Comparison of ENCODE assay signal across 9 mouse cellular contexts in genomic region chr5:30738127-30738828, GRCm38 (mm10). TPM values are rescaled to one million over a fixed set of nuclear protein-coding genes. Genes with fewer than 3 reads are reported as not detected.
A peak's percentile ranks its signal among the peaks of the same experiment; 100 is the strongest.
DNase-seq lines count a peak whose midpoint lies in the region; ATAC-seq lines count a peak whose summit lies in the region.
"Had no signal": no experiment of that assay in that cellular context is flagged by ENCODE, and none has a peak within 500 bp of the region (broad histone marks: within the 10 kb centered on the region; RNA-seq: fewer than 3 reads in every experiment).

No protein-coding gene starts in this region.

- no peaks in the 10 kb centered on the region for H3K27me3 ChIP-seq in forebrain, embryonic 12.5 days
- H3K27me3 ChIP-seq in midbrain, embryonic 10.5 days (ENCODE audit: low read depth, poor library complexity, severe bottlenecking): no peaks in the 10 kb centered on the region

- DNase-seq in frontal cortex, postnatal 36 days (ENCODE audit: low spot score in 2 of 2): peak; percentile 34 to 35
- DNase-seq in frontal cortex, postnatal 25 days (ENCODE audit: low spot score in 2 of 2): no peak
- DNase-seq in 3T3-L1 (ENCODE audit: low read depth, low spot score): peak; percentile 40
- DNase-seq in midbrain, embryonic 10.5 days (ENCODE audit: low spot score): no peak
- no peak for DNase-seq in urinary bladder, postnatal 25 days (ENCODE audit: low spot score)
- no peak for DNase-seq in layer of hippocampus, adult 9-11 months

- peak; percentile 42; the same call in 1 of the 2 replicates for ATAC-seq in forebrain, embryonic 12.5 days (ENCODE audit: low FRiP score)
- no peak for ATAC-seq in CD4-positive, CD25-positive, alpha-beta regulatory T cell, adult 4 months

- peaks cover 61% of the 10 kb centered on the region for H3K4me1 ChIP-seq in forebrain, embryonic 12.5 days
- peaks cover 70% of the 10 kb centered on the region for H3K4me1 ChIP-seq in midbrain, embryonic 10.5 days
- H3K4me1 ChIP-seq: liver, embryonic 15.5 days had no signal

- H3K27ac ChIP-seq in forebrain, embryonic 12.5 days: peak overlapping the region; percentile 61
- 0 out of 2 replicates have a peak overlapping the region, but pooled peaks have one; percentile 50 for H3K27ac ChIP-seq in midbrain, embryonic 10.5 days (replicated peaks)
- H3K27ac ChIP-seq: liver, embryonic 15.5 days had no signal

- peaks cover 16% of the 10 kb centered on the region; the same call in 1 of the 2 replicates for H3K36me3 ChIP-seq in forebrain, embryonic 12.5 days (replicated peaks)
- H3K36me3 ChIP-seq in midbrain, embryonic 10.5 days: peaks cover 71% of the 10 kb centered on the region
- H3K36me3 ChIP-seq: liver, embryonic 15.5 days had no signal

- WGBS in forebrain, embryonic 12.5 days: 50% methylated on average over 10 of the region's 10 CpGs
- 46% methylated on average over 10 of the region's 10 CpGs for WGBS in midbrain, embryonic 10.5 days

- H3K4me3 ChIP-seq in forebrain, embryonic 12.5 days (replicated peaks): no peak overlapping the region
- no peak overlapping the region for H3K4me3 ChIP-seq in midbrain, embryonic 10.5 days
- H3K4me3 ChIP-seq: liver, embryonic 15.5 days had no signal

- peak overlapping the region; percentile 8; the same call in 1 of the 2 replicates for H3K4me2 ChIP-seq in forebrain, embryonic 12.5 days
- H3K4me2 ChIP-seq: liver, embryonic 15.5 days had no signal

- no peaks in the 10 kb centered on the region for H3K9me3 ChIP-seq in forebrain, embryonic 12.5 days
- no peaks in the 10 kb centered on the region for H3K9me3 ChIP-seq in midbrain, embryonic 10.5 days (replicated peaks)
- H3K9me3 ChIP-seq: liver, embryonic 15.5 days had no signal

- H3K9ac ChIP-seq in forebrain, embryonic 12.5 days: no peak overlapping the region
- H3K9ac ChIP-seq: liver, embryonic 15.5 days had no signal

RNA-seq across cellular contexts. Expression of gene Dpysl5, which starts 26.9 kb away (rescaled TPM):
- 109 and 134 TPM in 2 replicates for polyA plus RNA-seq in forebrain, embryonic 12.5 days (2016; fragmentation: Nextera tagmentation; extraction: Ambion mirVana)
- polyA plus RNA-seq in midbrain, embryonic 10.5 days (2016; fragmentation: Nextera tagmentation; extraction: Ambion mirVana): 90.7 and 126 TPM in 2 replicates
- polyA plus RNA-seq in CD4-positive, CD25-positive, alpha-beta regulatory T cell, adult 4 months (2017; shearing (Covaris generic)): not detected

Comparison
In these comparisons a context has a peak if more than half of its experiments do, and no peak if none do; other contexts are left out.
1. DNase-seq: peak in frontal cortex, postnatal 36 days (2 of 2) and 3T3-L1 (single experiment); none in frontal cortex, postnatal 25 days (0 of 2), midbrain, embryonic 10.5 days (single experiment), urinary bladder, postnatal 25 days (single experiment) and layer of hippocampus, adult 9-11 months (single experiment).
2. RNA of gene Dpysl5, which starts 26.9 kb away (polyA plus RNA-seq): 109 to 134 TPM in forebrain, embryonic 12.5 days and 90.7 to 126 TPM in midbrain, embryonic 10.5 days; not detected in CD4-positive, CD25-positive, alpha-beta regulatory T cell, adult 4 months; every median in the first group is over 10 times any median in the second.